Mouse (Mus musculus) neural tube, embryonic 14.5 days (tissue): ENCODE data around the gene Rexo1. TPM values are rescaled to one million over a fixed set of nuclear protein-coding genes. Genes with fewer than 3 reads are reported as not detected.
A peak's percentile ranks its signal among the peaks of the same experiment; 100 is the strongest.
"Not testable (repeated sequence)": the region's sequence is repeated elsewhere in the genome, so short reads cannot be mapped to it uniquely, and the experiment has no call there.

Experiments used
- ATAC-seq: fragments of 200-750 bp; cut with Nextera tagmentation; 2 replicates; pipeline ENCODE4 v1.8.0; 2017; ENCODE audit warnings: low read depth, mild to moderate bottlenecking, moderate TSS enrichment, moderate library complexity
- H3K27ac ChIP-seq: fragments of 300-500 bp; sonication (generic); 2 replicates; pipeline ENCODE4 v1.5.1; 2014; ENCODE audit warnings: low read depth, mild to moderate bottlenecking, control low read depth, low read length, moderate library complexity, mixed read lengths
- H3K27me3 ChIP-seq: fragments of 300-500 bp; sonication (generic); 2 replicates; pipeline ENCODE4 v1.6.1; 2014; ENCODE audit warnings: low read length; ENCODE audit not compliant: control insufficient read depth, insufficient read depth
- H3K36me3 ChIP-seq: fragments of 300-500 bp; sonication (generic); 2 replicates; pipeline ENCODE4 v1.6.1; 2014; ENCODE audit warnings: low read length, mixed read lengths; ENCODE audit not compliant: control insufficient read depth, insufficient read depth
- H3K4me1 ChIP-seq: fragments of 300-500 bp; sonication (generic); 2 replicates; pipeline ENCODE4 v1.6.1; 2014; ENCODE audit warnings: low read length; ENCODE audit not compliant: control insufficient read depth, insufficient read depth
- H3K4me2 ChIP-seq: fragments of 300-500 bp; sonication (generic); 2 replicates; pipeline ENCODE4 v1.6.1; 2014; ENCODE audit warnings: mild to moderate bottlenecking, low read depth, low read length, control low read depth
- H3K4me3 ChIP-seq: fragments of 300-500 bp; sonication (generic); 2 replicates; pipeline ENCODE4 v1.5.1; 2014; ENCODE audit warnings: low read depth, low read length, control low read depth, mixed read lengths
- H3K9ac ChIP-seq: fragments of 300-500 bp; sonication (generic); replicated peaks from 2 replicates; pipeline ENCODE4 v1.6.1; 2014; ENCODE audit warnings: low read depth, mild to moderate bottlenecking, control low read depth, low read length, mixed read lengths
- H3K9me3 ChIP-seq: fragments of 300-500 bp; sonication (generic); 2 replicates; pipeline ENCODE4 v1.6.1; 2016; ENCODE audit warnings: low read length; ENCODE audit not compliant: control insufficient read depth
- WGBS: fragments of 180-500 bp; shearing (Covaris S2); extraction: QIAGEN DNeasy Blood & Tissue Kit; methylation state at CpG from one replicate; pipeline ENCODE4 v1.1.7; 2014; 5-methylcytosine and 5-hydroxymethylcytosine counted together
- polyA plus RNA-seq: library from polyadenylated mRNA; unstranded; fragments of >200 nt; fragmentation: Nextera tagmentation; extraction: Ambion mirVana; gene quantifications from 2 replicates; pipeline ENCODE4 v1.2.1, GENCODE M21; 2014

The Rexo1 gene
- 30.6 and 30.7 TPM in 2 replicates for polyA plus RNA-seq

DNA sequence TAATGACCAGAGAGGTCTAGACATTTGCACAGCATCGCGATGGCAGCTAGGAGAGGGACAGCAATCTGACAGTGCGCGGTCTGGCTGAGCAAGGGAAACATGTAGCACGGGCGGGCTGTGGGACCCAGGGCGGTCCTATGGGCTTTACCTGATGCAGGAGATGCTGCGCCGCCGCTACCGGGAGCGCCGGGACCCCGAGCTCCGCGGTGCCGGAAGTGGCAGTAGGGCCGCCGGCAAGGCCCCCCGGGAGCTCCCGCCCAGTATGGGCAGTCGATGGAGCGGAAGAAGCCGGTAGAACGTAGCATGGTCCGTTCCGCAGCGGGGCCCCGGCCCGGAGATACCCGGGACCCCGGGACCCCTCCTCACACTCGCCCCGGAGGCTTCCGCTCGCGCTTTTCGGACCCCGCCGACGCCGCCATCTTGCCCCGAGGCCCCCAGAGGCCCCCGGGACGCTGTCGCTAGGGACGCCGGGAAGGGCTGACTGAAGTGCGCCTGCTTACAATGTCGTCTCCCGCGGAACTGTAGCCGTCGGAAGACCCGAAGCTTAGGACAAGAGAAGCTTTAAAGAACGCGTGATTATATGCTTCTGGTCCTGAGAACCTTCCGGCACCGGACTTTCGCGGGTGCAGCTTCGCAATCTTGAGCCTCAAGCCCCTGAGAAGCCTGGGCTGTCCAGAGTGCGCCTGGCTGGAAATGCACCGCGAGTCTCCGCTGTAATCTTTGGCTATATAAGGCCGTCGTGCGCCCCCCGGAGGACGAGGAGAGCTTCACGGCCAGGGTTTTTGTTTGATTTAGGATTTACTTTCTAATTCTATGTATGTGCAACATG is at the start of gene Rexo1:
Gene Rexo1, minus strand, starts transcription at position 445 of the 829 bp plus-strand sequence.
- Histone ChIP-seq H3K4me1 (peaks cover 32% of the 10 kb centered on the region), H3K27me3 (0 out of 2 replicates have a peak, but pooled peaks cover 2% of the 10 kb centered on the region), H3K4me2 (peak within 1 kb of the TSS; percentile 87), H3K36me3 (no peaks in the 10 kb centered on the region), H3K27ac (peak within 1 kb of the TSS; percentile 93), H3K4me3 (peak within 1 kb of the TSS; percentile 99), H3K9ac (peak within 1 kb of the TSS; percentile 94), H3K9me3 (no peaks in the 10 kb centered on the region)
- peak; percentile 84 for ATAC-seq
- under 1% methylated on average over 70 of the region's 72 CpGs for WGBS

DNA sequence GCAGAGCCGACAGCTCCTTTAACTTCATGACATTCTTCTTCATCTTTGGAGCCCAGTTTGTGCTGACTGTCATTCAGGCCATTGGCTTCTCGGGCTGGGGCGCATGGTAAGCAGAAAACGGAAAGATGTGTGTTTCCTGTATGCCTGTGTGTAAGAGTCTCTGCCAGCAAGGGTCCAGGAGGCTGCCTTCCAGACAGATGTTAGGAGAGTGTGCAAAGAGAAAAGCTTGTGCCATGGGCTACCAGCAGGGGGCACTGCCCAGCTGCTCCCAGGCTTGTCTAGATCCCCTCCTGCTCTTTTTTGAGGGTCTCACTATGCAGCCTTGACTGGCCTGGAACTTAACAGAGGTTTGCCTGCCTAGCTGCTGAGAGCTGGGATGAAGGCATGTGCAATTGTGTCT is 49.7 kb upstream of the Rexo1 start:
- Histone ChIP-seq H3K4me3 (no peak overlapping the region), H3K36me3 (peaks cover 43% of the 10 kb centered on the region)
- 72% methylated on average over 4 of the region's 4 CpGs for WGBS

DNA sequence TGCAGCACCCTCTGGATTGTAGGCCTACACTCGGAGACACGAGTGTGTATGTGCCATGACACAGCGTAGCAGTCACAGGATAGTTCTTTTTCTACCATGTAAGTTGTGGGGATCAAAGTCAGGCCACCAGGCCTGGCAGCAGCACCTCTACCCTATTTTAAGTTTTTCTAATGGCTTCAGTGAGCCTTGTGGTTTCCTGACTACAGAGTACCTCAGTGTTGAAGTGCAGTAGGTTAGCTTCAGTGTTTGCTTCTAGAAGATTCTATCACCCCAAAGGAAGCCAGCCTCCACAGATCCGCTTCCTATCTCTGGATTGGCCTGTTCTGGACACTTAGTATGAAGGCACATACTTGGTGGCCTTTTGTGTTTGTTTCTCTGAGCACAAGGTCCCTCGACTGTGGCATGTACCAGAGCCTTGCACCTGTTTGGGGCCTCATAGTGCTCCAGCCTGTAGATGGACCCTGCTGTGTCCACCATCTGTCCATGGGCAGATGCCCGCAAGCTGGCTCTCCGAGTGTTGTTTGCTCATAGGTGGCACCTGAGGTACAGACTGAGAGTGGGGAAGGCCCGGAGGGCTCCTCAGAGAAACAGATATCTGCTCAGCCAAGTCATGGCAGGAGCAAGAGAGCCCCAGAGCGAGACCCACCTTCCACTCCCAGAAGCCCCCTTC is 48.9 kb upstream of the Rexo1 start:
- Histone ChIP-seq H3K4me1 (no peaks in the 10 kb centered on the region), H3K4me3 (no peak overlapping the region), H3K27me3 (no peaks in the 10 kb centered on the region), H3K36me3 (peaks cover 36% of the 10 kb centered on the region), H3K9me3 (no peaks in the 10 kb centered on the region), H3K4me2 (no peak overlapping the region), H3K27ac (no peak overlapping the region), H3K9ac (no peak overlapping the region)
- no peak for ATAC-seq
- WGBS, result 89% methylated on average over 9 of the region's 9 CpGs

More for the DNA sequence above, 49.7 kb upstream of the Rexo1 start:
- no peak overlapping the region for H3K27ac ChIP-seq
- no peaks in the 10 kb centered on the region for H3K9me3 ChIP-seq
- no peaks in the 10 kb centered on the region for H3K4me1 ChIP-seq
- H3K9ac ChIP-seq, result no peak overlapping the region
- no peak for ATAC-seq
- H3K4me2 ChIP-seq, result no peak overlapping the region
- H3K27me3 ChIP-seq, result no peaks in the 10 kb centered on the region

DNA sequence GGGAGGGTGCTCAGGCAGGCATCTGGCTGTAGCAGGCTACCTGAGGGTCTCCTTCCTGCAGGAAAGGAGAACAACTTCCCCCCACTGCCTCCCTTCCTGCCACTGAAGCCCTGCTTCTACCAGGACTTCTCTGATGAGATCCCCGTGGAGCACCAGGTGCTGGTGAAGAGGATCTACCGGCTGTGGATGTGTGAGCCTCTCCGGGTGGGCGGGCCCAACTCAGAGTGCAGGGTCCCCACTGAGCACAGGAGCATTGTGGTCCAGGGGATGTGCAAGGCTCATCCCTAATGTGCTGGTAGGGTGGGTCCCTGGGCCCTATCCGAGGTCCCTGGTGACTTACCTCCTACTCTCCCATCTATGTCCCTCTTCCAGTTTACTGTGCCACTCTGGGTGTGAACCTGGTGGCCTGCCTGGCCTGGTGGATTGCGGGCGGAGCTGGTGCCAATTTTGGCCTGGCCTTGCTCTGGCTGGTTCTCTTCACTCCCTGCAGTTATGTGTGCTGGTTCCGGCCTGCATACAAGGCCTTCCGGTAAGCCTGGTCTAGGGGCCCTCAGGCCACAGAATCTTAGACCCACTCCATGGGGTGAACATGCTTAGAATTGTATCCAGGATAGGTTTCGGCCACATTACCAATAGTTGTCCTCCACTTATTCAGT is 48.0 kb upstream of the Rexo1 start:
- Histone ChIP-seq H3K9me3 (no peaks in the 10 kb centered on the region), H3K4me3 (no peak overlapping the region), H3K27ac (no peak overlapping the region), H3K36me3 (peaks cover 29% of the 10 kb centered on the region), H3K4me1 (no peaks in the 10 kb centered on the region), H3K9ac (no peak overlapping the region), H3K27me3 (no peaks in the 10 kb centered on the region), H3K4me2 (no peak overlapping the region)
- no peak for ATAC-seq
- 90% methylated on average over 10 of the region's 10 CpGs for WGBS

DNA sequence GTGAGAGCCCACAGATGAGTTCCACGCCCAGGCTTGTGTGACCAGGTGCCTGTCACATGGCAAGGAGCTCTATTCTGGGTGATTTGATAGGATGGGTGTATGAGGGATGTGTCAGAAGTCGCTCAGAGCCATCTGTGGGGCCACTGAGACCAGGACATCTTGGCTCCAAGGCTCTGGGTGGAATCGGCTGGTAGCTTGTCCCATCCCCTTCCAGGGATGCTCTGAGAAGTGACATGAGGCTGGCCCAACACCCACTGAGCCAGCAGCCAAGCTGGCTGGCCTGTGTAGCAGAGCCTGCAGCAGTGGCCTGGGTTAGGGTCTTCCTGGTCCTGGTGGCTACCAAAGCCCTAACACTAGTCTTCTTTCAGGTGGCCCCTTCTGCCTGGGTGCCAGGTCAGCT is 47.1 kb upstream of the Rexo1 start:
- ATAC-seq, result no peak
- Histone ChIP-seq H3K9ac (no peak overlapping the region), H3K36me3 (peaks cover 29% of the 10 kb centered on the region), H3K27ac (no peak overlapping the region), H3K4me2 (no peak overlapping the region), H3K4me3 (no peak overlapping the region), H3K9me3 (no peaks in the 10 kb centered on the region), H3K4me1 (peaks cover 9% of the 10 kb centered on the region), H3K27me3 (no peaks in the 10 kb centered on the region)
- WGBS, result 95% methylated on average over 3 of the region's 3 CpGs

DNA sequence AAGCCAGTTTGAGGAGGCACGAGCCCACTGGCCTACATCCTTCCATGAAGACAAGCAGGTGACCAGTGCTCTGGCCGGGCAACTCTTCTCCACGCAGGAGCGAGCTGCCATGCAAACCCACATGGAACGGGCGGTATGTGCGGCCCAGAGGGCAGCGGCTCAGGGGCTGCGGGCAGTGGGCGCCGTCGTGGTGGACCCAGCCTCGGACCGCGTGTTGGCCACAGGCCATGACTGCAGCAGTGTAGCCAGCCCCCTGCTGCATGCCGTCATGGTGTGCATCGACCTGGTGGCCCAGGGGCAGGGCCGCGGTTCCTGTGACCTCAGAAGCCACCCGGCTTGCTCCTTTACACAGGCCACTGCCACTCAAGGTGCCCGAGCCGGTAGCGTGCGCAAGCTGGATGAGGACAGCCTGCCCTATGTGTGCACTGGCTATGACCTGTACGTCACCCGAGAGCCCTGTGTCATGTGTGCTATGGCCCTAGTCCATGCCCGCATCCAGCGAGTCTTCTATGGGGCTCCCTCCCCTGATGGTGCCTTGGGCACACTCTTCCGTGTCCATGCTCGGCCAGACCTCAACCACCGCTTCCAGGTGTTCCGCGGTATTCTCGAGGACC is 45.5 kb upstream of the Rexo1 start:
- peaks cover 10% of the 10 kb centered on the region for H3K4me1 ChIP-seq
- 97% methylated on average over 34 of the region's 34 CpGs for WGBS
- H3K27me3 ChIP-seq, result no peaks in the 10 kb centered on the region
- H3K9ac ChIP-seq, result no peak overlapping the region
- ATAC-seq, result no peak
- no peak overlapping the region for H3K4me2 ChIP-seq
- no peak overlapping the region for H3K4me3 ChIP-seq
- H3K36me3 ChIP-seq, result peaks cover 22% of the 10 kb centered on the region
- H3K9me3 ChIP-seq, result no peaks in the 10 kb centered on the region
- no peak overlapping the region for H3K27ac ChIP-seq

DNA sequence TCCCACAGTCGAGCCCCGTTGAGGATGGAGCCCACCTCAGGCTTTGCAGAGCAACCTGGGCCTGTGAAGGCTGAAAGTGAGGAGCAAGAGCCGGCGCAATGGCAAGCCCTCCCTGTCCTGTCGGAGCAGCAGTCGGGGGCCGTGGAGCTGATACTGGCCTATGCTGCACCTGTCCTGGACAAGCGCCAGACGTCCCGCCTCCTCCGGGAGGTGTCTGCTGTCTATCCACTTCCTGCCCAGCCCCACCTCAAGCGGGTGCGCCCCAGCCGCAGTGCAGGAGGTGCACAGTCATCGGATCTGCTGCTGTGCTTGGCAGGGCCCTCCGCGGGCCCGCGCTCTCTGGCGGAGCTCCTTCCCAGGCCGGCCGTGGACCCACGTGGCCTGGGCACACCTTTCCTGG is 44.9 kb upstream of the Rexo1 start:
- 93% methylated on average over 23 of the region's 23 CpGs for WGBS

DNA sequence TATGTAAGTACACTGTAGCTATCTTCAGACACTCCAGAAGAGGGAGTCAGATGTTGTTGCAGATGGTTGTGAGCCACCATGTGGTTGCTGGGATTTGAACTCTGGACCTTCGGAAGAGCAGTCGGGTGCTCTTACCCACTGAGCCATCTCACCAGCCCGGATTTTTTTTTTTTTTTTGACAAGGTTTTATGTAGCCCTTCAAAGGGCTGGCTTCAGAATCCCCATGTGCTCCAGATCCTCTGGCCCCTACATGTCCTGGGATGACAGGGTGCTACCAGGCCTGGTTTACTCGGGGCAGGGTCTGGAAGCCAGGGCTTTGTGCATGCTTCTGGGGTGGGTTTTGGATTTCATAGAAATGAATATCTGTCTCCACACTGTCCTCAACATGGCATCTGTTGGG is 44.4 kb upstream of the Rexo1 start, which contains the start of gene Gm49322:
Gene Gm49322, plus strand, starts transcription at position 301 of the 400 bp plus-strand sequence.
- WGBS, result 90% methylated on average over 3 of the region's 4 CpGs

More for the DNA sequence above, 44.9 kb upstream of the Rexo1 start:
- no peak for ATAC-seq
- Histone ChIP-seq H3K9me3 (no peaks in the 10 kb centered on the region), H3K4me1 (peaks cover 10% of the 10 kb centered on the region), H3K4me3 (no peak overlapping the region), H3K9ac (no peak overlapping the region), H3K27ac (no peak overlapping the region), H3K4me2 (no peak overlapping the region), H3K36me3 (peaks cover 22% of the 10 kb centered on the region), H3K27me3 (no peaks in the 10 kb centered on the region)

More for the DNA sequence above, 44.4 kb upstream of the Rexo1 start, which contains the start of gene Gm49322:
- not testable (repeated sequence) for H3K27ac ChIP-seq, H3K4me2 ChIP-seq, H3K9ac ChIP-seq, H3K4me3 ChIP-seq, ATAC-seq, H3K27me3 ChIP-seq, H3K9me3 ChIP-seq
- Histone ChIP-seq H3K36me3 (peaks cover 22% of the 10 kb centered on the region), H3K4me1 (peaks cover 10% of the 10 kb centered on the region)
